Mouse (Mus musculus): Measurements from ENCODE around the gene Unc50. TPM values are rescaled to one million over a fixed set of nuclear protein-coding genes. Genes with fewer than 3 reads are reported as not detected.

The Unc50 gene
- polyA plus RNA-seq, 1 experiment from 2014 or later, result 142 TPM

GRCm38 (mm10) chr1:37401687-37402086 lies 28.3 kb upstream of the Unc50 start:
- no peak overlapping the region for H3K4me3 ChIP-seq (ENCODE audit: low read depth, low read length)
- no peaks in the 10 kb centered on the region for H3K9me3 ChIP-seq (ENCODE audit: control insufficient read depth, low read length)
- peak; percentile 54 for DNase-seq (ENCODE audit: low spot score)
- no peak overlapping the region for H3K27ac ChIP-seq (replicated peaks; ENCODE audit: low read depth, low read length)
- H3K4me1 ChIP-seq (ENCODE audit: control insufficient read depth, insufficient read depth, low read length), result no peaks in the 10 kb centered on the region
- no peak overlapping the region for H3K9ac ChIP-seq (ENCODE audit: low read depth, low read length)
- no peak overlapping the region for H3K4me2 ChIP-seq (ENCODE audit: low read depth, low read length)
- WGBS, result 55% methylated on average over 4 of the region's 4 CpGs
- no peaks in the 10 kb centered on the region for H3K27me3 ChIP-seq (replicated peaks; ENCODE audit: control insufficient read depth, insufficient read depth, low read length)
- H3K36me3 ChIP-seq (ENCODE audit: control insufficient read depth, insufficient read depth, low read length), result peaks cover 22% of the 10 kb centered on the region; the same call in 1 of the 2 replicates
- ATAC-seq (ENCODE audit: low read depth), result no peak

DNA sequence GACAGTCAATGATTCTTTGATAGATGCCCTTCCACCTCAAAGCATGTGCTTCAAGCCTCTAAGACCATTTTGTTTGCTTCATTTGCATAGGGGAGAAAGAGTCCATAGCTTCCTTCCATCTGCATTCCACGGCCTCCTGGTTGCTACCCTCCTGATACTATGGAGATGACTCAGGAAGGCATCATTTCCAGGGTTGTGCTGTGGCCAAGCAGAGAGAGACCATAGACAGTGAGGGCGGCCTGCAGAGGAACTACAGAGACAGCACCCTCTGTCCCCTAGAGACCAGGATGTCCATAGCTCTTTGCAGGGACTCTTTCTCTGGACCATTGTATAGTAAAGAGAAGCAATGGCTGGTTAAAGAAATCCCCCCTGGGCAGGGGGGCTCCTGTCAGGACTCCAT lies 24.8 kb upstream of the Unc50 start:
- H3K4me3 ChIP-seq (ENCODE audit: low read depth, low read length), result no peak overlapping the region
- H3K9ac ChIP-seq (ENCODE audit: low read depth, low read length), result no peak overlapping the region
- DNase-seq (ENCODE audit: low spot score), result no peak
- WGBS, result 85% methylated on average over 2 of the region's 2 CpGs
- no peak overlapping the region for H3K27ac ChIP-seq (replicated peaks; ENCODE audit: low read depth, low read length)
- 0 out of 2 replicates have a peak, but pooled peaks cover 8% of the 10 kb centered on the region for H3K36me3 ChIP-seq (ENCODE audit: control insufficient read depth, insufficient read depth, low read length)
- ATAC-seq (ENCODE audit: low read depth), result no peak
- H3K4me1 ChIP-seq (ENCODE audit: control insufficient read depth, insufficient read depth, low read length), result no peaks in the 10 kb centered on the region
- no peak overlapping the region for H3K4me2 ChIP-seq (ENCODE audit: low read depth, low read length)
- H3K9me3 ChIP-seq (ENCODE audit: control insufficient read depth, low read length), result no peaks in the 10 kb centered on the region
- no peaks in the 10 kb centered on the region for H3K27me3 ChIP-seq (replicated peaks; ENCODE audit: control insufficient read depth, insufficient read depth, low read length)

- Histone ChIP-seq H3K4me2 (ENCODE audit: low read depth, low read length) (no peak overlapping the region), H3K9me3 (ENCODE audit: control insufficient read depth, low read length) (no peaks in the 10 kb centered on the region), H3K4me1 (ENCODE audit: control insufficient read depth, insufficient read depth, low read length) (no peaks in the 10 kb centered on the region), H3K4me3 (ENCODE audit: low read depth, low read length) (no peak overlapping the region), H3K36me3 (ENCODE audit: control insufficient read depth, insufficient read depth, low read length) (0 out of 2 replicates have a peak, but pooled peaks cover 4% of the 10 kb centered on the region), H3K27ac (replicated peaks; ENCODE audit: low read depth, low read length) (no peak overlapping the region), H3K9ac (ENCODE audit: low read depth, low read length) (no peak overlapping the region), H3K27me3 (replicated peaks; ENCODE audit: control insufficient read depth, insufficient read depth, low read length) (no peaks in the 10 kb centered on the region)
- WGBS, result 73% methylated on average over 8 of the region's 8 CpGs
- ATAC-seq (ENCODE audit: low read depth) (no peak), DNase-seq (ENCODE audit: low spot score) (no peak)
These were observed 22.7 kb upstream of the Unc50 start for GRCm38 (mm10) chr1:37407228-37407627.

DNA sequence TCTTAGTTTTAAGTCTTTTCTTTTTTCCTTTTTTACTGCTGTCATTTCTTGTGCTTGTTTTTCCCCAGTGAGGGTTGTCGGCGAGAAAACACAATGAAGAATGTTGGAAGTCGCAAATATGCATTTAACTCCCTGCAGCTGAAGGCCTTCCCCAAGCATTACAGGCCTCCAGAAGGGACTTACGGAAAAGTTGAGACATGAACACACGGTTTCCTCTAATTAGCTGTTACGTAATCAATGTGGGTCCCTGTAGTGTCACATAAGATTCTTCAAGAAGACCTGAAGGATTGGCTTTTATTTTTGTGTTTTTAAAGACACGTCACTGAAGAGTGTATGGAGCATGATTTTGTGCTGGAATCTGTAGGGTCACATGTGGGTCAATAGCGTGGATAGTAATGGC lies 21.9 kb upstream of the Unc50 start:
- no peak overlapping the region for H3K4me2 ChIP-seq (ENCODE audit: low read depth, low read length)
- H3K36me3 ChIP-seq (ENCODE audit: control insufficient read depth, insufficient read depth, low read length), result 0 out of 2 replicates have a peak, but pooled peaks cover 3% of the 10 kb centered on the region
- H3K27ac ChIP-seq (replicated peaks; ENCODE audit: low read depth, low read length), result no peak overlapping the region
- 81% methylated on average over 8 of the region's 8 CpGs for WGBS
- no peak overlapping the region for H3K9ac ChIP-seq (ENCODE audit: low read depth, low read length)
- no peaks in the 10 kb centered on the region for H3K9me3 ChIP-seq (ENCODE audit: control insufficient read depth, low read length)
- no peaks in the 10 kb centered on the region for H3K4me1 ChIP-seq (ENCODE audit: control insufficient read depth, insufficient read depth, low read length)
- DNase-seq (ENCODE audit: low spot score) (no peak), ATAC-seq (ENCODE audit: low read depth) (no peak)
- no peaks in the 10 kb centered on the region for H3K27me3 ChIP-seq (replicated peaks; ENCODE audit: control insufficient read depth, insufficient read depth, low read length)
- H3K4me3 ChIP-seq (ENCODE audit: low read depth, low read length), result no peak overlapping the region

DNA sequence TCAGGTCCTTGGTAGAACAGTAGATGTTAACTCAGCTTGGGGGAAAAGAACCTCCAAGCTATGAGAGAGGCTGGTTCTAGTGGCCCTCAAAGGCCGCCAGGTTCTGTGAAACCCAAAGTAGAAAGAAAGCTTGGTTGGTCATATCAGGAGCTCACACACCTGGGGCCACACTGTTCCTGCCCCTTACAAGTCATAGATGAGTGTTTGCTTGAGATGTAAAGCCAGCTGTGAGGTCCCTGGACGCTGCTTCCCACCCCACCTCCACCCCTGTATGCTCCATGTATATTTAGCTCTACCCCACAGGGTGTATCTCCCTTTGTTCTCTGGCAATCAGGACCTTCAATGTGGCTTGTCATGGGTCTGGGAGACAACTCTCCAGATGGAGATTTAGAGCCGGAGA lies 21.3 kb upstream of the Unc50 start:
- H3K27ac ChIP-seq (replicated peaks; ENCODE audit: low read depth, low read length), result no peak overlapping the region
- H3K36me3 ChIP-seq (ENCODE audit: control insufficient read depth, insufficient read depth, low read length), result 0 out of 2 replicates have a peak, but pooled peaks cover 3% of the 10 kb centered on the region
- H3K4me3 ChIP-seq (ENCODE audit: low read depth, low read length), result no peak overlapping the region
- H3K4me1 ChIP-seq (ENCODE audit: control insufficient read depth, insufficient read depth, low read length), result no peaks in the 10 kb centered on the region
- H3K27me3 ChIP-seq (replicated peaks; ENCODE audit: control insufficient read depth, insufficient read depth, low read length), result no peaks in the 10 kb centered on the region
- H3K9me3 ChIP-seq (ENCODE audit: control insufficient read depth, low read length), result no peaks in the 10 kb centered on the region
- 75% methylated on average over 3 of the region's 3 CpGs for WGBS
- no peak overlapping the region for H3K9ac ChIP-seq (ENCODE audit: low read depth, low read length)
- no peak for ATAC-seq (ENCODE audit: low read depth)
- no peak overlapping the region for H3K4me2 ChIP-seq (ENCODE audit: low read depth, low read length)
- no peak for DNase-seq (ENCODE audit: low spot score)

DNA sequence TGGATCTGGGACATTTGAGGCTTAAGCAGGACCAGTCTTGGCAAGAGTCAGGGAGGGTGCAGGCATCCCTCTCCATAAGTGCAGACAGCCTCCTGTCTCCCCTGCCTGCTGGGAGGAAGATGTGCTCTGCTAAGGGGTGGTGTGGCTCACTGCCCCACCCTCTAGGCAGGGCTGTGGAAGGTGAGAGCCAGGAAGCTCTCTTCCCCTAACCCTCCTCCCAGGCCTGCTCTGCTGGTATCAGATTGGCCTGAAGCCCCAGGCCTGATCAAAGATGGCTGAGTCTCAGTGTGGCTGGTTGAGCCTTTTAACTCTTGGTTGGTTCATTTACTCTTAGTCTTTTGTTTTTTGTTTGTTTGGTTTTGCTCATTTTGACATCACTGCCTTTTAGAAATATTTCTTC lies 20.3 kb upstream of the Unc50 start:
- H3K9ac ChIP-seq (ENCODE audit: low read depth, low read length), result no peak overlapping the region
- ATAC-seq (ENCODE audit: low read depth) (no peak), DNase-seq (ENCODE audit: low spot score) (no peak)
- no peaks in the 10 kb centered on the region for H3K9me3 ChIP-seq (ENCODE audit: control insufficient read depth, low read length)
- no peak overlapping the region for H3K4me2 ChIP-seq (ENCODE audit: low read depth, low read length)
- H3K27ac ChIP-seq (replicated peaks; ENCODE audit: low read depth, low read length), result no peak overlapping the region
- no peaks in the 10 kb centered on the region for H3K27me3 ChIP-seq (replicated peaks; ENCODE audit: control insufficient read depth, insufficient read depth, low read length)
- H3K36me3 ChIP-seq (ENCODE audit: control insufficient read depth, insufficient read depth, low read length), result 0 out of 2 replicates have a peak, but pooled peaks cover 3% of the 10 kb centered on the region
- no peaks in the 10 kb centered on the region for H3K4me1 ChIP-seq (ENCODE audit: control insufficient read depth, insufficient read depth, low read length)
- no peak overlapping the region for H3K4me3 ChIP-seq (ENCODE audit: low read depth, low read length)

GRCm38 (mm10) chr1:37415394-37415793 lies 14.5 kb upstream of the Unc50 start:
- Histone ChIP-seq H3K4me1 (ENCODE audit: control insufficient read depth, insufficient read depth, low read length) (no peaks in the 10 kb centered on the region), H3K4me2 (ENCODE audit: low read depth, low read length) (no peak overlapping the region), H3K27me3 (replicated peaks; ENCODE audit: control insufficient read depth, insufficient read depth, low read length) (no peaks in the 10 kb centered on the region), H3K27ac (replicated peaks; ENCODE audit: low read depth, low read length) (no peak overlapping the region), H3K4me3 (ENCODE audit: low read depth, low read length) (no peak overlapping the region), H3K9me3 (ENCODE audit: control insufficient read depth, low read length) (0 out of 2 replicates have a peak, but pooled peaks cover 3% of the 10 kb centered on the region), H3K36me3 (ENCODE audit: control insufficient read depth, insufficient read depth, low read length) (peaks cover 37% of the 10 kb centered on the region), H3K9ac (ENCODE audit: low read depth, low read length) (no peak overlapping the region)
- ATAC-seq (ENCODE audit: low read depth) (no peak), DNase-seq (ENCODE audit: low spot score) (no peak)
- WGBS, result 75% methylated on average over 1 of the region's 1 CpGs

DNA sequence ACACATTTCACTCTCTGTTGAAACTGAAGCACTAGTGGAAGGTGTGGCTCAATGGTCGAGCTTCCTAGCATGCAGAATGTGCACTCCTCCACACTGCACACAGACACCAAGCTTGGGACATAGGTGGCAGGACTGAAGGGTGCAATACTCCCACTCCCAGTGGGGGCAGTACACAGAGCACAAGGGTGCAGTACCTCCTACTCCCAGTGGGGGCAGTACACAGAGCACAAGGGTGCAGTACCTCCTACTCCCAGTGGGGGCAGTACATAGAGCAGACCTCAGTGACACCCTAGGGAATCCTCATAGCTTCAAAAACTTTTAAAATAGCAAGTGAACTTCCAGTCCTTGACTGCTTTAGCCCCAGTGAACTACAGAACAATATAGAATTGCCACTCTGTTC lies 10.5 kb upstream of the Unc50 start:
- WGBS, result 88% methylated on average over 1 of the region's 1 CpGs
- no peak overlapping the region for H3K4me2 ChIP-seq (ENCODE audit: low read depth, low read length)
- DNase-seq (ENCODE audit: low spot score) (no peak), ATAC-seq (ENCODE audit: low read depth) (0 out of 2 replicates have a peak, but pooled peaks have one; percentile 41)
- H3K9me3 ChIP-seq (ENCODE audit: control insufficient read depth, low read length), result peaks cover 11% of the 10 kb centered on the region
- H3K4me3 ChIP-seq (ENCODE audit: low read depth, low read length), result no peak overlapping the region
- H3K27me3 ChIP-seq (replicated peaks; ENCODE audit: control insufficient read depth, insufficient read depth, low read length), result no peaks in the 10 kb centered on the region
- H3K36me3 ChIP-seq (ENCODE audit: control insufficient read depth, insufficient read depth, low read length), result peaks cover 58% of the 10 kb centered on the region
- H3K9ac ChIP-seq (ENCODE audit: low read depth, low read length), result no peak overlapping the region
- no peaks in the 10 kb centered on the region for H3K4me1 ChIP-seq (ENCODE audit: control insufficient read depth, insufficient read depth, low read length)
- no peak overlapping the region for H3K27ac ChIP-seq (replicated peaks; ENCODE audit: low read depth, low read length)

GRCm38 (mm10) chr1:37427144-37427875 lies 2.6 kb upstream of the Unc50 start:
- ATAC-seq (ENCODE audit: low read depth), result no peak
- Histone ChIP-seq H3K27ac (replicated peaks; ENCODE audit: low read depth, low read length) (no peak overlapping the region), H3K4me1 (ENCODE audit: control insufficient read depth, insufficient read depth, low read length) (peaks cover 12% of the 10 kb centered on the region), H3K4me2 (ENCODE audit: low read depth, low read length) (no peak overlapping the region), H3K9me3 (ENCODE audit: control insufficient read depth, low read length) (peaks cover 10% of the 10 kb centered on the region), H3K9ac (ENCODE audit: low read depth, low read length) (no peak overlapping the region), H3K27me3 (replicated peaks; ENCODE audit: control insufficient read depth, insufficient read depth, low read length) (no peaks in the 10 kb centered on the region), H3K36me3 (ENCODE audit: control insufficient read depth, insufficient read depth, low read length) (peaks cover 42% of the 10 kb centered on the region), H3K4me3 (ENCODE audit: low read depth, low read length) (no peak overlapping the region)
- WGBS, result 93% methylated on average over 8 of the region's 8 CpGs
- no peak for DNase-seq (ENCODE audit: low spot score)

Data from embryonic facial prominence, embryonic 14.5 days (tissue).